Mouse (Mus musculus) kidney, adult 2 months (tissue): ENCODE results near the gene Ctse.

Source experiments
- CTCF ChIP-seq: fragments of 200-500 bp; conservative IDR thresholded peaks from 2 replicates; pipeline ENCODE4 v1.5.1; 2011; ENCODE audit warnings: low read depth, mild to moderate bottlenecking, control low read depth, low read length, moderate library complexity, mixed read lengths; ENCODE audit not compliant: insufficient read depth, insufficient read length
- POLR2A ChIP-seq: fragments of 200-500 bp; IDR thresholded peaks from one replicate; pipeline ENCODE4 v1.6.1; 2011; ENCODE audit warnings: low read depth, low read length, control low read depth

GRCm38 (mm10) chr1:131695308-131695707 lies 57.2 kb downstream of the Ctse start:
- TF ChIP-seq CTCF (no peak), POLR2A (no peak)
